Mouse (Mus musculus) CH12.LX (cell line): ENCODE measurements around the gene Ndufa13. TPM values are rescaled to one million over a fixed set of nuclear protein-coding genes. Genes with fewer than 3 reads are reported as not detected.

ENCODE experiments used
- DNase-seq: peaks from one replicate; pipeline ENCODE4 v3.0.0-alpha.2; 2013; ENCODE audit errors: extremely low read depth
- H3K27ac ChIP-seq: 2 replicates; pipeline ENCODE4 v1.5.1; 2012; ENCODE audit warnings: low read depth, mild to moderate bottlenecking, control low read depth, moderate library complexity; ENCODE audit not compliant: insufficient read depth
- H3K27me3 ChIP-seq: replicated peaks from 2 replicates; pipeline ENCODE3; 2012; ENCODE audit warnings: inconsistent platforms
- H3K36me3 ChIP-seq, 2 experiments: replicated peaks in 1 of 2; 2 replicates each; pipeline versions ENCODE3 to v1.6.1; 2012; ENCODE audit warnings: inconsistent platforms in 1 of 2, low read length in 1 of 2, mild to moderate bottlenecking in 1 of 2, mixed read lengths in 1 of 2, moderate library complexity in 1 of 2; ENCODE audit not compliant: control insufficient read depth in 1 of 2, insufficient read depth in 1 of 2
- H3K4me1 ChIP-seq, 2 experiments: 2 replicates each; pipeline ENCODE4 v1.6.1; 2012; ENCODE audit warnings: inconsistent platforms in 1 of 2, moderate library complexity in 1 of 2; ENCODE audit not compliant: insufficient read depth in 2 of 2, control insufficient read depth in 1 of 2
- H3K4me2 ChIP-seq: 2 replicates; pipeline ENCODE4 v1.6.1; 2012; ENCODE audit warnings: low read depth, mild to moderate bottlenecking, control low read depth; ENCODE audit not compliant: poor library complexity, insufficient read depth, severe bottlenecking
- H3K4me3 ChIP-seq, 3 experiments: fragments of 150-350 bp in 1 of 3; sonication (generic) in 1 of 3; replicated peaks in 1 of 3; 2 replicates each; pipeline versions ENCODE3 to v1.5.1; 2011 to 2012; ENCODE audit warnings: low read depth in 2 of 3, low read length in 2 of 3, mild to moderate bottlenecking in 2 of 3, moderate library complexity in 2 of 3, control low read depth in 1 of 3, improper control_type of control experiment in 1 of 3, inconsistent platforms in 1 of 3, mixed read lengths in 1 of 3; ENCODE audit not compliant: poor library complexity in 1 of 3
- H3K79me2 ChIP-seq: replicated peaks from 2 replicates; pipeline ENCODE4 v1.6.1; 2012; ENCODE audit warnings: mild to moderate bottlenecking, moderate library complexity; ENCODE audit not compliant: control insufficient read depth, poor library complexity, insufficient read depth, severe bottlenecking; ENCODE audit errors: extremely low read depth
- H3K9ac ChIP-seq: 2 replicates; pipeline ENCODE4 v1.6.1; 2012; ENCODE audit warnings: low read depth, mild to moderate bottlenecking, control low read depth, moderate library complexity; ENCODE audit not compliant: insufficient read depth
- H3K9me3 ChIP-seq: replicated peaks from 2 replicates; pipeline ENCODE3; 2012; ENCODE audit warnings: low read length, inconsistent platforms, mixed read lengths
- E2F4 ChIP-seq: IDR thresholded peaks from 2 replicates; pipeline ENCODE4 v1.6.1; 2011; ENCODE audit warnings: low read depth, low read length, improper control_type of control experiment; ENCODE audit not compliant: insufficient replicate concordance
- EP300 ChIP-seq: IDR thresholded peaks from 2 replicates; pipeline ENCODE4 v1.6.1; 2011; ENCODE audit warnings: low read length, improper control_type of control experiment
- HCFC1 ChIP-seq: IDR thresholded peaks from 2 replicates; pipeline ENCODE4 v1.6.1; 2012; ENCODE audit warnings: low read depth, mild to moderate bottlenecking, inconsistent platforms, low read length, improper control_type of control experiment
- IRF4 ChIP-seq: IDR thresholded peaks from 2 replicates; pipeline ENCODE4 v1.6.1; 2014; ENCODE audit warnings: low read depth, mild to moderate bottlenecking, inconsistent platforms, low read length, improper control_type of control experiment
- KAT2A ChIP-seq: IDR thresholded peaks from 2 replicates; pipeline ENCODE4 v1.6.1; 2012; ENCODE audit warnings: low read length, improper control_type of control experiment, inconsistent platforms; ENCODE audit not compliant: insufficient replicate concordance
- MAX ChIP-seq: IDR thresholded peaks from 2 replicates; pipeline ENCODE4 v1.6.1; 2011; ENCODE audit warnings: low read length, improper control_type of control experiment
- MYC ChIP-seq: IDR thresholded peaks from 2 replicates; pipeline ENCODE4 v1.6.1; 2011; ENCODE audit warnings: low read depth, mild to moderate bottlenecking, improper control_type of control experiment, low read length
- NELFE ChIP-seq: IDR thresholded peaks from 2 replicates; pipeline ENCODE4 v1.6.1; 2011; ENCODE audit warnings: low read depth, low read length, improper control_type of control experiment
- NRF1 ChIP-seq: IDR thresholded peaks from 2 replicates; pipeline ENCODE4 v1.6.1; 2014; ENCODE audit warnings: low read depth, mild to moderate bottlenecking, inconsistent platforms, low read length, improper control_type of control experiment, moderate library complexity
- SIN3A ChIP-seq: IDR thresholded peaks from 2 replicates; pipeline ENCODE4 v1.6.1; 2012; ENCODE audit warnings: low read length, improper control_type of control experiment, inconsistent platforms
- SMC3 ChIP-seq: IDR thresholded peaks from 2 replicates; pipeline ENCODE4 v1.6.1; 2011; ENCODE audit warnings: low read depth, low read length, improper control_type of control experiment
- TBP ChIP-seq: conservative IDR thresholded peaks from 2 replicates; pipeline ENCODE4 v1.6.1; 2011; ENCODE audit warnings: low read depth, low read length, improper control_type of control experiment
- TCF12 ChIP-seq: IDR thresholded peaks from 2 replicates; pipeline ENCODE4 v1.6.1; 2014; ENCODE audit warnings: low read depth, mild to moderate bottlenecking, inconsistent platforms, low read length, improper control_type of control experiment
- USF2 ChIP-seq: conservative IDR thresholded peaks from 2 replicates; pipeline ENCODE4 v1.6.1; 2011; ENCODE audit warnings: low read depth, low read length, improper control_type of control experiment
- ZC3H11A ChIP-seq: IDR thresholded peaks from 2 replicates; pipeline ENCODE4 v1.6.1; 2012; ENCODE audit warnings: low read depth, mild to moderate bottlenecking, inconsistent platforms, low read length, improper control_type of control experiment
- ZKSCAN1 ChIP-seq: IDR thresholded peaks from 2 replicates; pipeline ENCODE4 v1.6.1; 2012; ENCODE audit warnings: low read depth, inconsistent platforms, low read length, improper control_type of control experiment, borderline replicate concordance
- dilution Hi-C: fragments of 300-500 bp; cut with MboI; formaldehyde crosslinking; loops from 2 replicates; pipeline ENCODE4 v1.14.3; 2020; ENCODE audit warnings: low sequenced_read_pairs; ENCODE audit not compliant: extremely low pct_unique_long_range_greater_than_20kb, extremely low pct_ligation_motif_present
- in situ Hi-C: fragments of 300-500 bp; cut with MboI; formaldehyde crosslinking; loops from 3 replicates; pipeline ENCODE4 v1.14.3; 2019; ENCODE audit warnings: low sequenced_read_pairs, low pct_ligation_motif_present, low pct_unique_long_range_greater_than_20kb, mixed read lengths
- polyA plus RNA-seq: library from polyadenylated mRNA; unstranded; fragments of >175 nt; gene quantifications from 2 replicates; pipeline ENCODE4 v1.2.1, GENCODE M21; 2012; ENCODE audit warnings: low read depth; ENCODE audit not compliant: insufficient read length
- total RNA-seq, 2 experiments: library from RNA; depleted of rRNA; stranded (reverse); fragments of 300-350 nt in 1 of 2; fragments of >200 nt in 1 of 2; gene quantifications; 2 replicates each; pipeline ENCODE4 v1.2.3; 2012 to 2014

The Ndufa13 gene
- total and polyA plus RNA-seq, 3 experiments = 74.7 to 177 (median 90.1) TPM

- no peaks in the 10 kb centered on the region for H3K9me3 ChIP-seq
- no peaks in the 10 kb centered on the region for H3K27me3 ChIP-seq
- in situ Hi-C loops (no loop called here), dilution Hi-C loops (no loop called here)
- H3K79me2 ChIP-seq = no peaks in the 10 kb centered on the region
- H3K27ac ChIP-seq = no peak overlapping the region
- DNase-seq = no peak
- H3K4me3 ChIP-seq = no peak overlapping the region
- peaks cover 2 to 13% of the 10 kb centered on the region in 2 experiments; a peak in 2 of 4 replicates for H3K4me1 ChIP-seq
- H3K4me2 ChIP-seq = no peak overlapping the region
- H3K36me3 ChIP-seq = peaks cover 2 to 13% of the 10 kb centered on the region in 2 experiments
- H3K9ac ChIP-seq = no peak overlapping the region
- no peak for TF ChIP-seq NRF1
- TF ChIP-seq EP300 = no peak
- TF ChIP-seq IRF4 = no peak
- TF ChIP-seq TCF12 = no peak
- TF ChIP-seq HCFC1 = no peak
- TF ChIP-seq E2F4 = no peak
- TF ChIP-seq MYC = no peak
- TF ChIP-seq TBP = no peak
These were observed 38.9 kb downstream of the Ndufa13 start for GRCm38 (mm10) chr8:69863387-69864020.

- Histone ChIP-seq H3K79me2 (no peaks in the 10 kb centered on the region), H3K36me3 (peaks cover 2 to 13% of the 10 kb centered on the region in 2 experiments), H3K4me1 (peaks cover 2 to 13% of the 10 kb centered on the region in 2 experiments; a peak in 2 of 4 replicates), H3K4me3 (no peak overlapping the region), H3K27me3 (no peaks in the 10 kb centered on the region), H3K9me3 (no peaks in the 10 kb centered on the region), H3K27ac (no peak overlapping the region), H3K4me2 (no peak overlapping the region), H3K9ac (no peak overlapping the region)
- in situ Hi-C loops (no loop called here), dilution Hi-C loops (no loop called here)
- TF ChIP-seq ZKSCAN1 (no peak), SMC3 (no peak), KAT2A (no peak), E2F4 (no peak), SIN3A (no peak), MAX (no peak), USF2 (no peak), NELFE (no peak), ZC3H11A (no peak)
- DNase-seq = peak; percentile 11
These were observed 41.1 kb downstream of the Ndufa13 start for GRCm38 (mm10) chr8:69861251-69861650.
